Mouse (Mus musculus) cerebellum, adult 2 months (tissue): Measurements from ENCODE around the gene Bod1l.

Source experiments
- CTCF ChIP-seq: fragments of 200-500 bp; IDR thresholded peaks from 2 replicates; pipeline ENCODE4 v1.5.1; 2011; ENCODE audit warnings: low read depth, mild to moderate bottlenecking, control low read depth, low read length, moderate library complexity, borderline replicate concordance; ENCODE audit not compliant: insufficient read depth
- POLR2A ChIP-seq: fragments of 200-500 bp; IDR thresholded peaks from 2 replicates; pipeline ENCODE4 v1.6.1; 2011; ENCODE audit warnings: low read length, control low read depth, borderline replicate concordance; ENCODE audit not compliant: insufficient read depth

- TF ChIP-seq CTCF (no peak), POLR2A (no peak)
Observed at GRCm38 (mm10) chr5:41888834-41889233, 44.7 kb upstream of the Bod1l start.
